Mouse (Mus musculus): ENCODE data around the gene Chka.

DNA sequence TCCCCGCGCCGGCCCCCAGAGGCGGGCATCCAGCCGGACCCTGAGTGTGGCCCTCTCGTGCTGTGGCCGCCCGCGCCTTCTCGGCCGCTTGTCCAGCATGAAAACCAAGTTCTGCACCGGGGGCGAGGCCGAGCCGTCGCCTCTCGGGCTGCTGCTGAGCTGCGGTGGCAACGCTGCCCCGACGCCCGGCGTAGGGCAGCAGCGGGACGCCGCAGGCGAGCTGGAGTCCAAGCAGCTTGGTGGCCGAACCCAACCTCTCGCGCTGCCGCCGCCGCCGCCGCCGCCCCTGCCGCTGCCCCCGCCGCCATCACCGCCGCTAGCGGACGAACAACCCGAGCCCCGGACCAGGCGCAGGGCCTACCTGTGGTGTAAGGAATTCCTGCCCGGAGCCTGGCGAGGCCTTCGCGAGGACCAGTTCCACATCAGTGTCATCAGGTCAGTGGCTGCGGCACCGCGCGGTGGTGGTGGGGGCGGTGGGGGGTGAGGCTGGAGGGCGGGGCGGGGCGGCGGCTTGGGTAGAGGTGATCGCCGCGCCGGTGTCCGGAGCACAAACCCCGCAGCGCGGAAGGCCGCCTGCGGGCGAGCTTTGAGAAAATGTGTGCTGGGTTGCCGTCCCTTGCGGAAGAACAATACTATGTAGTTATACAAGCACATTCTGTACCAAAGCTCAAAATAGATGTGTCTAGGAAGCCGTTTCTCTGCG is 557 bp downstream of the Chka start:
- TF ChIP-seq ZC3H11A (IDR thresholded peaks at IDR 0.05; ENCODE audit: borderline replicate concordance, low read depth, low read length) (no peak), HCFC1 (IDR thresholded peaks at IDR 0.05; ENCODE audit: borderline replicate concordance, insufficient read depth, low read length) (no peak)

Data from ES-E14 (cell line).